Mouse (Mus musculus): Measurements from ENCODE around the gene Cds1. TPM values are rescaled to one million over a fixed set of nuclear protein-coding genes. Genes with fewer than 3 reads are reported as not detected.

The Cds1 gene
- 14.9 TPM for polyA plus RNA-seq (2014; fragmentation: Illumina TruSeq; extraction: RNeasy Lipid Tissue Mini Kit (QIAGEN cat#74804); ENCODE audit: insufficient read depth, low read depth, low replicate concordance)

DNA sequence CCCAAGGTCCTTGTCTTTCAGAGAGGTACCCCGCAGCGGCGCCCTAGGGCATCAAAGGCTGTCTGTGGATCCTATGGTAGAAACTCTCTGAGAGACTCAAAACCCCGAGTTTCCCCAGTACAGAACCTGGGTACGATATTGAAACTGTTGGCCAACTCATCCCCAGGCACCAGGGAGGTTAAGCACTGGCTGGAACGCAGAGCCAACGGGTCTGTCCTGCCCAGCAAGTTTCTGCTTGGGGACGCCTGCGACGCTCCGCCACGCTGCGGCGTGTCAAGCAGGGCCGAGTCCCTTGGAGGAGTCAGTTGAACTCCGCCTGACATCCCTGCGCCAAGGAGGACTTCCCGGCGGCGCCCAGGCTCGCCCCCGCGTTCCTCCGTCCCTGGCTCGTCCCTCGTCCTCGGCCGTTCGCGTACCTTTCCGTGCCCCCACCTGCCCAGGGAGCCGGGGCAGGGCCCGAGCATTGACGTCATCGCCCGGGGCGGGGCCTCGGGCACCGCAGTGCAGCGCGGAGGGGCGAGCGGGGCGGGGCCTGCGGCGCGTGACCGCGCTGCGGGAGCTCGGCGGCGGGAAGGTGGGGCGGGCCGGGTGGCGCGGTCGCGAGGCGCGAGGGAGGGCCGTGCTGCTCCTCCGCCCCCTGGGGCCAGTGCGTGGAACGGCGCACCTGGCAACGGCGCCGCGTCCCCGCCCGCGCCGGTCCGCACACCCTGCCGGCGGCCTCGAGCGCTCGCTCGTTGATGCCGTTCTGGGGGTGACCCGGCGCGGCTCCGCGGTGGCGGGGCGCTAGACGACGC is at the start of gene Cds1:
Gene Cds1 (plus strand): TSS at position 577 of the 794 bp plus-strand sequence.

Other genes with a start within 250 kb of the Cds1 start
- not detected for gene Nkx6-1, start 100.1 kb upstream of the Cds1 start, polyA plus RNA-seq (2014; fragmentation: Illumina TruSeq; extraction: RNeasy Lipid Tissue Mini Kit (QIAGEN cat#74804); ENCODE audit: insufficient read depth, low read depth, low replicate concordance)

Measured in lung, adult 10 weeks (tissue).